15 mouse cellular contexts compared by ENCODE assay signal in genomic region chr10:61518320-61518719, GRCm38 (mm10). TPM values are rescaled to one million over a fixed set of nuclear protein-coding genes. Genes with fewer than 3 reads are reported as not detected.
A peak's percentile ranks its signal among the peaks of the same experiment; 100 is the strongest.
DNase-seq lines count a peak whose midpoint lies in the region; ATAC-seq and TF ChIP-seq lines count a peak whose summit lies in the region.
"Had no signal": no experiment of that assay in that cellular context is flagged by ENCODE, and none has a peak within 500 bp of the region (broad histone marks: within the 10 kb centered on the region; RNA-seq: fewer than 3 reads in every experiment).

No protein-coding gene starts in this region.

- H3K27me3 ChIP-seq in forebrain, embryonic 12.5 days = peaks cover 4% of the 10 kb centered on the region; the same call in 1 of the 2 replicates
- H3K27me3 ChIP-seq in forebrain, postnatal 0 days (ENCODE audit: insufficient read depth, low read length) = no peaks in the 10 kb centered on the region
- no peaks in the 10 kb centered on the region for H3K27me3 ChIP-seq in heart, adult 2 months (ENCODE audit: control insufficient read depth, insufficient read depth, low read length)
- H3K27me3 ChIP-seq in hindbrain, embryonic 16.5 days (replicated peaks; ENCODE audit: control insufficient read depth, insufficient read depth, low read length) = no peaks in the 10 kb centered on the region
- H3K27me3 ChIP-seq in hindbrain, embryonic 11.5 days (ENCODE audit: control insufficient read depth, insufficient read depth, low read length) = no peaks in the 10 kb centered on the region
- no peaks in the 10 kb centered on the region for H3K27me3 ChIP-seq in midbrain, embryonic 16.5 days (ENCODE audit: control insufficient read depth, insufficient read depth, low read depth, low read length)
- no peaks in the 10 kb centered on the region for H3K27me3 ChIP-seq in midbrain, embryonic 10.5 days (ENCODE audit: low read depth, poor library complexity, severe bottlenecking)

- peaks cover 15% of the 10 kb centered on the region for H3K4me1 ChIP-seq in forebrain, embryonic 12.5 days
- 0 out of 2 replicates have a peak, but pooled peaks cover 7% of the 10 kb centered on the region for H3K4me1 ChIP-seq in forebrain, postnatal 0 days (ENCODE audit: insufficient read depth)
- H3K4me1 ChIP-seq in heart, adult 2 months (ENCODE audit: control insufficient read depth, insufficient read depth, low read length) = peaks cover 5% of the 10 kb centered on the region; the same call in 1 of the 2 replicates
- H3K4me1 ChIP-seq in hindbrain, embryonic 16.5 days (ENCODE audit: control insufficient read depth, insufficient read depth, low read depth, low read length) = peaks cover 13% of the 10 kb centered on the region
- H3K4me1 ChIP-seq in hindbrain, embryonic 11.5 days (replicated peaks; ENCODE audit: control insufficient read depth, insufficient read depth, low read length) = no peaks in the 10 kb centered on the region
- H3K4me1 ChIP-seq in midbrain, embryonic 16.5 days (ENCODE audit: control insufficient read depth, insufficient read depth, low read length) = peaks cover 5% of the 10 kb centered on the region; the same call in 1 of the 2 replicates
- H3K4me1 ChIP-seq in midbrain, embryonic 10.5 days = peaks cover 15% of the 10 kb centered on the region

- H3K36me3 ChIP-seq in forebrain, embryonic 12.5 days (replicated peaks) = no peaks in the 10 kb centered on the region
- no peaks in the 10 kb centered on the region for H3K36me3 ChIP-seq in forebrain, postnatal 0 days (ENCODE audit: insufficient read depth)
- no peaks in the 10 kb centered on the region for H3K36me3 ChIP-seq in heart, adult 2 months (ENCODE audit: control insufficient read depth, insufficient read depth, low read length)
- no peaks in the 10 kb centered on the region for H3K36me3 ChIP-seq in hindbrain, embryonic 16.5 days (ENCODE audit: control insufficient read depth, insufficient read depth, low read length)
- no peaks in the 10 kb centered on the region for H3K36me3 ChIP-seq in hindbrain, embryonic 11.5 days (ENCODE audit: control insufficient read depth, insufficient read depth, low read length)
- H3K36me3 ChIP-seq in midbrain, embryonic 16.5 days (ENCODE audit: control insufficient read depth, insufficient read depth, low read length) = no peaks in the 10 kb centered on the region
- H3K36me3 ChIP-seq in midbrain, embryonic 10.5 days = no peaks in the 10 kb centered on the region

- 0 out of 2 replicates have a peak, but pooled peaks cover 7% of the 10 kb centered on the region for H3K9me3 ChIP-seq in forebrain, embryonic 12.5 days
- no peaks in the 10 kb centered on the region for H3K9me3 ChIP-seq in forebrain, postnatal 0 days (ENCODE audit: low read length)
- no peaks in the 10 kb centered on the region; the same call in 1 of the 2 replicates for H3K9me3 ChIP-seq in hindbrain, embryonic 16.5 days (ENCODE audit: control insufficient read depth, low read length)
- no peaks in the 10 kb centered on the region for H3K9me3 ChIP-seq in hindbrain, embryonic 11.5 days (ENCODE audit: control insufficient read depth, low read length)
- no peaks in the 10 kb centered on the region for H3K9me3 ChIP-seq in midbrain, embryonic 16.5 days (replicated peaks; ENCODE audit: control insufficient read depth, low read length, poor library complexity, severe bottlenecking)
- H3K9me3 ChIP-seq in midbrain, embryonic 10.5 days (replicated peaks) = peaks cover 11% of the 10 kb centered on the region; the same call in 1 of the 2 replicates

- peak overlapping the region; percentile 33; the same call in 1 of the 2 replicates for H3K27ac ChIP-seq in forebrain, embryonic 12.5 days
- H3K27ac ChIP-seq in forebrain, postnatal 0 days (ENCODE audit: low read depth, low read length) = no peak overlapping the region
- no peak overlapping the region for H3K27ac ChIP-seq in heart, adult 2 months
- H3K27ac ChIP-seq in hindbrain, embryonic 16.5 days (ENCODE audit: low read depth, low read length) = no peak overlapping the region; the same call in 1 of the 2 replicates
- H3K27ac ChIP-seq in hindbrain, embryonic 11.5 days (ENCODE audit: low read depth, low read length) = no peak overlapping the region
- no peak overlapping the region for H3K27ac ChIP-seq in midbrain, embryonic 16.5 days (ENCODE audit: low read length)
- no peak overlapping the region for H3K27ac ChIP-seq in midbrain, embryonic 10.5 days (replicated peaks)
- H3K27ac ChIP-seq: hindbrain, embryonic 10.5 days; hindbrain, embryonic 14.5 days had no signal

- H3K4me3 ChIP-seq in forebrain, embryonic 12.5 days (replicated peaks) = no peak overlapping the region
- no peak overlapping the region for H3K4me3 ChIP-seq in forebrain, postnatal 0 days (ENCODE audit: low read depth, low read length)
- H3K4me3 ChIP-seq in heart, adult 2 months = no peak overlapping the region
- H3K4me3 ChIP-seq in hindbrain, embryonic 16.5 days (ENCODE audit: low read length) = no peak overlapping the region
- no peak overlapping the region for H3K4me3 ChIP-seq in hindbrain, embryonic 11.5 days (ENCODE audit: low read depth, low read length)
- H3K4me3 ChIP-seq in midbrain, embryonic 16.5 days (ENCODE audit: low read depth, low read length) = no peak overlapping the region
- no peak overlapping the region for H3K4me3 ChIP-seq in midbrain, embryonic 10.5 days
- H3K4me3 ChIP-seq: hindbrain, embryonic 10.5 days had no signal

- no peak overlapping the region for H3K4me2 ChIP-seq in forebrain, embryonic 12.5 days
- no peak overlapping the region for H3K4me2 ChIP-seq in forebrain, postnatal 0 days (ENCODE audit: low read depth)
- no peak overlapping the region for H3K4me2 ChIP-seq in hindbrain, embryonic 16.5 days (ENCODE audit: low read length)
- no peak overlapping the region for H3K4me2 ChIP-seq in hindbrain, embryonic 11.5 days (replicated peaks; ENCODE audit: low read depth, low read length)
- H3K4me2 ChIP-seq in midbrain, embryonic 16.5 days (ENCODE audit: low read length) = no peak overlapping the region
- H3K4me2 ChIP-seq: hindbrain, embryonic 14.5 days had no signal

- TF ChIP-seq CTCF in forebrain, postnatal 0 days (IDR thresholded peaks at IDR 0.05; ENCODE audit: low read depth) = no peak
- no peak for TF ChIP-seq CTCF in heart, adult 2 months (IDR thresholded peaks at IDR 0.05)

- ATAC-seq in forebrain, embryonic 12.5 days (ENCODE audit: low FRiP score) = no peak
- no peak for ATAC-seq in forebrain, postnatal 0 days
- 0 out of 2 replicates have a peak, but pooled peaks have one; percentile 14 for ATAC-seq in hindbrain, embryonic 16.5 days
- ATAC-seq in hindbrain, embryonic 11.5 days (ENCODE audit: low FRiP score) = no peak
- ATAC-seq in midbrain, embryonic 16.5 days = 0 out of 2 replicates have a peak, but pooled peaks have one; percentile 25
- ATAC-seq: activated CD4-positive, CD25-positive, alpha-beta regulatory T cell, adult 4 months; intestine, postnatal 0 days had no signal

- no peak for TF ChIP-seq EP300 in heart, adult 2 months (IDR thresholded peaks at IDR 0.05; ENCODE audit: insufficient read depth, low read depth, low read length)

- intact Hi-C loops in heart, adult 2 months (cut with DNase I) = no loop called here

- TF ChIP-seq POLR2A in heart, adult 2 months (IDR thresholded peaks at IDR 0.05; ENCODE audit: insufficient read depth, low read depth, low read length) = no peak

- H3K79me2 ChIP-seq in heart, adult 2 months (replicated peaks; ENCODE audit: control insufficient read depth, insufficient read depth, low read length) = peaks cover 2% of the 10 kb centered on the region; the same call in 1 of the 2 replicates

- H3K9ac ChIP-seq in forebrain, embryonic 12.5 days = no peak overlapping the region
- no peak overlapping the region for H3K9ac ChIP-seq in forebrain, postnatal 0 days
- H3K9ac ChIP-seq in heart, adult 2 months (ENCODE audit: low read depth, low read length) = no peak overlapping the region
- no peak overlapping the region for H3K9ac ChIP-seq in hindbrain, embryonic 16.5 days (ENCODE audit: low read depth, low read length)
- no peak overlapping the region for H3K9ac ChIP-seq in hindbrain, embryonic 11.5 days (ENCODE audit: low read depth, low read length)
- H3K9ac ChIP-seq in midbrain, embryonic 16.5 days (ENCODE audit: low read depth, low read length) = no peak overlapping the region
- H3K9ac ChIP-seq: hindbrain, embryonic 14.5 days had no signal

- DNase-seq in forebrain, postnatal 0 days = no peak
- DNase-seq in heart, adult 11 months = peak; percentile 83
- no peak for DNase-seq in heart, adult 2 months
- no peak for DNase-seq in hindbrain, embryonic 11.5 days (ENCODE audit: low spot score)
- DNase-seq in midbrain, embryonic 10.5 days (ENCODE audit: low spot score) = no peak
- DNase-seq: adrenal gland, adult 8-10 months; gastrocnemius, postnatal 25 days; kidney, adult 2 months had no signal

- WGBS in forebrain, embryonic 12.5 days = 80% methylated on average over 9 of the region's 9 CpGs
- WGBS in forebrain, postnatal 0 days = 60% methylated on average over 9 of the region's 9 CpGs
- 94% methylated on average over 9 of the region's 9 CpGs for WGBS in heart, adult 2 months
- 73% methylated on average over 9 of the region's 9 CpGs for WGBS in hindbrain, embryonic 16.5 days
- 87% methylated on average over 9 of the region's 9 CpGs for WGBS in hindbrain, embryonic 11.5 days
- WGBS in midbrain, embryonic 16.5 days = 57% methylated on average over 9 of the region's 9 CpGs
- WGBS in midbrain, embryonic 10.5 days = 84% methylated on average over 9 of the region's 9 CpGs

RNA-seq across cellular contexts. Expression of gene Lrrc20, which starts 42.7 kb away (rescaled TPM):
- 14.4 and 15.7 TPM in 2 replicates for polyA plus RNA-seq in forebrain, embryonic 12.5 days (2016; fragmentation: Nextera tagmentation; extraction: Ambion mirVana)
- 16.8 and 19.5 TPM in 2 replicates for total RNA-seq in forebrain, postnatal 0 days (2014; rRNA removed)
- 15.9 and 16.0 TPM in 2 replicates for polyA plus RNA-seq in forebrain, postnatal 0 days (2015; fragmentation: Nextera tagmentation; extraction: Ambion mirVana)
- 10 to 100 TPM; 29.9 to 32.0 TPM for total RNA-seq in heart, adult 2 months (2021)
- 38.9 and 55.5 TPM in 2 replicates for polyA plus RNA-seq in heart, adult 2 months (2012; rRNA removed)
- 14.9 and 17.7 TPM in 2 replicates for polyA plus RNA-seq in hindbrain, embryonic 16.5 days (2015; fragmentation: Nextera tagmentation; extraction: Ambion mirVana)
- polyA plus RNA-seq in hindbrain, embryonic 11.5 days (2014; fragmentation: Nextera tagmentation; extraction: Ambion mirVana) = 9.5 and 11.4 TPM in 2 replicates
- 14.6 and 15.7 TPM in 2 replicates for polyA plus RNA-seq in midbrain, embryonic 16.5 days (2015; fragmentation: Nextera tagmentation; extraction: Ambion mirVana)
- 10.1 and 12.1 TPM in 2 replicates for polyA plus RNA-seq in midbrain, embryonic 10.5 days (2016; fragmentation: Nextera tagmentation; extraction: Ambion mirVana)

Comparison
In these comparisons a context has a peak if more than half of its experiments do, and no peak if none do; other contexts are left out.
1. ATAC-seq: peak in hindbrain, embryonic 16.5 days (single experiment) and midbrain, embryonic 16.5 days (single experiment); none in forebrain, embryonic 12.5 days (single experiment), forebrain, postnatal 0 days (single experiment) and hindbrain, embryonic 11.5 days (single experiment).